Mouse (Mus musculus) embryonic facial prominence, embryonic 10.5 days (tissue): Measurements from ENCODE around the gene Dnajb4. TPM values are rescaled to one million over a fixed set of nuclear protein-coding genes. Genes with fewer than 3 reads are reported as not detected.
"Not testable (repeated sequence)": the region's sequence is repeated elsewhere in the genome, so short reads cannot be mapped to it uniquely, and the experiment has no call there.

Experiments used
- DNase-seq: peaks from one replicate; pipeline ENCODE4 v3.0.0-alpha.2; 2017; ENCODE audit warnings: low spot score
- H3K27ac ChIP-seq: fragments of 300-500 bp; sonication (generic); replicated peaks from 2 replicates; pipeline ENCODE4 v1.5.1; 2016; ENCODE audit warnings: mild to moderate bottlenecking
- H3K27me3 ChIP-seq: fragments of 300-500 bp; sonication (generic); replicated peaks from 2 replicates; pipeline ENCODE4 v1.6.1; 2016; ENCODE audit warnings: low read depth, mild to moderate bottlenecking; ENCODE audit not compliant: poor library complexity, severe bottlenecking
- H3K36me3 ChIP-seq: fragments of 300-500 bp; sonication (generic); replicated peaks from 2 replicates; pipeline ENCODE4 v1.6.1; 2016; ENCODE audit warnings: mild to moderate bottlenecking, moderate library complexity
- H3K4me1 ChIP-seq: fragments of 300-500 bp; sonication (generic); 2 replicates; pipeline ENCODE4 v1.6.1; 2016
- H3K4me3 ChIP-seq: fragments of 300-500 bp; sonication (generic); 2 replicates; pipeline ENCODE4 v1.5.1; 2016; ENCODE audit warnings: mild to moderate bottlenecking, moderate library complexity
- H3K9me3 ChIP-seq: fragments of 300-500 bp; sonication (generic); 2 replicates; pipeline ENCODE4 v1.6.1; 2016; ENCODE audit warnings: mild to moderate bottlenecking
- WGBS: fragments of 180-500 bp; shearing (Covaris S2); methylation state at CpG from one replicate; pipeline ENCODE4 v1.1.7; 2016; 5-methylcytosine and 5-hydroxymethylcytosine counted together
- polyA plus RNA-seq: library from polyadenylated mRNA; unstranded; fragments of >200 nt; fragmentation: Nextera tagmentation; extraction: Ambion mirVana; gene quantifications from 2 replicates; pipeline ENCODE4 v1.2.1, GENCODE M21; 2016

The Dnajb4 gene
- polyA plus RNA-seq, 1 experiment from 2014 or later: 20.1 TPM

DNA sequence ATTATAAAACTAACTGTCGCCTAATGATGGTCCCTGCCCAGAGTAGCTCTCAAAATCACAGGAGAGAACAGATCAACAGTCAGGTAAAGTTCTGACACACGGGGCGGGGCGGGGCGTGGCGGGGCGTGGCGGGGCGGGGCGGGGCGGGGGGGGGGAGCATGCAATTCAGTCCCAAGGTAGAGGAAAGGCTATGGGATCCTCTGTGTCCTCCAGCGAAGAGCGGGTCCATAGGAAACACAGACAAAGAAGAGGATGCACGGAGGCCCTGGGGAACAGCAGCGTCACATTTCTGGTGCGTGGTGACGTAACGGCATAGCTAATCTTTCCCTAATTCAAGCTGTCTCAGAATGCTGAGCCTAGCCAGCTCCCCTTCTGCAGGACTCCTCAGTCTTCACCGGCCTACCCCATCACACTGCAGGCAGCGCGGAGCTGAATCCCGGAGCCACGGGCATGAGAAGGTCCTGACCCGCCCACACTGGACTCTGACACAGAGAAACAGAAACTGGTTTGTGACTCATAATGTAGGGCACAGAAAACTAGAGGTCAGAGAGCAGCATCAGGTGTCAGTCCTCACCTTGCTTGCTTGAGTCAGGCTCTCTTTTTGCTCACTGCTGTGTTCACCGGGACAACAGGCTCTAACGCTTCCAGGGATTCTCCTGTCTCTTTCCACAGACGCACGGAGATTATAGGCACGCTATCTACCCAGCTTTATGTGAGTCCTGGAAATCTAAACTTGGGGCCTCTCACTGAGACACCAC, 58.2 kb downstream of the Dnajb4 start:
- H3K4me1 ChIP-seq: peaks cover 17% of the 10 kb centered on the region; the same call in 1 of the 2 replicates
- no peak for DNase-seq
- no peaks in the 10 kb centered on the region for H3K36me3 ChIP-seq
- peak overlapping the region; percentile 40 for H3K4me3 ChIP-seq
- no peaks in the 10 kb centered on the region for H3K9me3 ChIP-seq
- H3K27me3 ChIP-seq: no peaks in the 10 kb centered on the region
- 60% methylated on average over 29 of the region's 29 CpGs for WGBS
- no peak overlapping the region for H3K27ac ChIP-seq

DNA sequence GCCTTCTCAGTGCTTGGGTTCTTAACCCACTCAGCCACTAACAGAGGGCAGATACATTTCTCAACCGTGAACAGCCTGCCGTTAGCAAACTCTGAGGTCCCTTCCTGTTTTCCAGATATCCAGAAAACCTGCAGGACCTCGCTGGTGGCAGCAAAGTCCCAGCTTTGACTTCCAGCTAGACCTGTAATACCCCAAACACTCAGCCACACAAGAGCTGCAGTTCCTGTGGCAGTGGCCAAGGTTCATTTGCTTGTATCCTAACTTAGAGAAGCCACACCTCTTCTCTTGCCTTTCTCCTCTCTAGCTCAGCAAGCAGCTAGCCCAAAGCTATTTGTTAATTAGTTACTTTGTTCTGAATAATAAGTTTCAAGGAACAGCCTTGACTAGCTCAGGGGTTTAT, 60.2 kb downstream of the Dnajb4 start:
- 69% methylated on average over 3 of the region's 3 CpGs for WGBS
- DNase-seq: no peak
- Histone ChIP-seq H3K36me3 (no peaks in the 10 kb centered on the region), H3K27ac (no peak overlapping the region), H3K27me3 (no peaks in the 10 kb centered on the region), H3K4me3 (no peak overlapping the region), H3K9me3 (no peaks in the 10 kb centered on the region), H3K4me1 (peaks cover 22% of the 10 kb centered on the region)

DNA sequence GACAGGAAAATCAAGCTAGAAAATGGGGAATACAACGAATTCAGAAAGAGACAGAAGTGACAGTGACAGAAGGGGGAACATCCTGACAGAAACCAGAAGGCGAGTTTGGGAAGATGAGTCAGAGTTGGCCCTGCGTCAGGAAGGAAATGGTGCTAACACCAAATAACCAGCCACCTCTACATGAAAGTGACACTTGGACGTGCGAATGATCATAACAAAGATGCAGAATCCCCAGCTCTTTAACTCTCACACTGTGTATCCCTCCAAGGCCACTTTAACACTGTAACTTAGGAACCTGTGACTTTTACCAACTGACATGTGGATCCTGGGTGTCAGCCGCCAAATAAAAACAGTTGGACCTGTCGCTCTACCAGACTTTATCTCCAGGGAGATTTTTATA, 60.7 kb downstream of the Dnajb4 start:
- Histone ChIP-seq H3K4me3 (no peak overlapping the region), H3K27me3 (no peaks in the 10 kb centered on the region), H3K4me1 (peaks cover 22% of the 10 kb centered on the region), H3K36me3 (no peaks in the 10 kb centered on the region), H3K9me3 (no peaks in the 10 kb centered on the region), H3K27ac (no peak overlapping the region)
- 78% methylated on average over 7 of the region's 7 CpGs for WGBS
- no peak for DNase-seq

DNA sequence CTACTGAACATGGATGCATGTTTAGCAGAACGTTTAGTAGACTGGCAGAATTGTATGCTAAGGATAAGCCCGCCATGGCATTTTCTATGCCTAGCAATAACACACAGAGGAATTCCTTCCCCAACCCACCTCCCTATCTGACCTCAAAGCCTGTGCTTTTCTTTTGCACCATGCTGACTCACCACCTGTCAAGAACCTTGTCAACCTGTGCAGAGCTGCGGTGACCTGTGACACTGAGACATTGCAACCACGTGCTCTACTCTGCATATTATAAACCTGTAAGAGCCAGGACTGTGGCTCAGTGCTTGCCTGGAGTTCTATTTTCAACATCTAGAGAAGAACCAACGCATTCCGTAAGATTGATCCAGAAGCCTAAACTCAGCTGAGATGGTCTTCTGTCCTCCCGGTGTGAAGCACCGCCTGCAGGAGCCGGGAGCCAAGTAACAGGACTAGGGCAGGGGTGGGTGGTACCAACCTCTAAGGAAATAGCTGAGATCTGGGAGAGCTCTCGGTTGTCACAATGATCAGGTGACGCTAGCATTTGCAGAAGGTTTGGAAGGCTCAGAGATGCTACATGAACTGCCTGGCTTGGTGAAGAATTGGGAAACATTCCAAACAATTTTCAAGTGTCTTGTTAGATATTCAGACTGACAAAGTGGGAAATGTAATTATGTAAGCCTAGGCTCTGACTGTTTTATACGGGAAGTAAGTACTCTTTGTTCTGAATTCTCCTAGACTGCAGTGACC, 62.8 kb downstream of the Dnajb4 start:
- H3K9me3 ChIP-seq: no peaks in the 10 kb centered on the region
- H3K4me1 ChIP-seq: peaks cover 19% of the 10 kb centered on the region
- no peak overlapping the region for H3K4me3 ChIP-seq
- no peak overlapping the region for H3K27ac ChIP-seq
- no peak for DNase-seq
- 76% methylated on average over 12 of the region's 12 CpGs for WGBS
- H3K36me3 ChIP-seq: no peaks in the 10 kb centered on the region
- no peaks in the 10 kb centered on the region for H3K27me3 ChIP-seq

DNA sequence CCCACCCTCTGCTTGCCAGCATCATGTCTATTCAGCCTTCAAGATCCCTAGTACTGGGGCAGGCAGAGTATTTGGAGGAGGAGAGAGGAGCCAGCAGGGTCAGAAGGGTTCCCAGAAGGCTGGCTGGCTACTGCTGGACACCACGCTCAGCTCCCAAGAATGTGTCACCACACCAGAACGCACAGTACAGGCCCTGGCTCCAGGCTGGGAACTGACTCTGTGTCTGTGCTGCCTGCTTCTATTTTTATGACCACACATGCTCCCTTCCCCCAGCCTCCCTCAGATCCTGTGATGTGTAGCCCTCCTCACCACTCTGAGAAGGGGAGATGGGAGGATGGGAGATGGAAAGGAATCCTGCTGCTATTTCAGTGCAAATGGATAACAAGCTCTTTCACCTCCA, 64.9 kb downstream of the Dnajb4 start:
- Histone ChIP-seq H3K4me1 (peaks cover 13% of the 10 kb centered on the region), H3K27me3 (no peaks in the 10 kb centered on the region), H3K4me3 (no peak overlapping the region), H3K36me3 (no peaks in the 10 kb centered on the region), H3K9me3 (no peaks in the 10 kb centered on the region), H3K27ac (no peak overlapping the region)
- WGBS: 59% methylated on average over 2 of the region's 2 CpGs
- DNase-seq: no peak

DNA sequence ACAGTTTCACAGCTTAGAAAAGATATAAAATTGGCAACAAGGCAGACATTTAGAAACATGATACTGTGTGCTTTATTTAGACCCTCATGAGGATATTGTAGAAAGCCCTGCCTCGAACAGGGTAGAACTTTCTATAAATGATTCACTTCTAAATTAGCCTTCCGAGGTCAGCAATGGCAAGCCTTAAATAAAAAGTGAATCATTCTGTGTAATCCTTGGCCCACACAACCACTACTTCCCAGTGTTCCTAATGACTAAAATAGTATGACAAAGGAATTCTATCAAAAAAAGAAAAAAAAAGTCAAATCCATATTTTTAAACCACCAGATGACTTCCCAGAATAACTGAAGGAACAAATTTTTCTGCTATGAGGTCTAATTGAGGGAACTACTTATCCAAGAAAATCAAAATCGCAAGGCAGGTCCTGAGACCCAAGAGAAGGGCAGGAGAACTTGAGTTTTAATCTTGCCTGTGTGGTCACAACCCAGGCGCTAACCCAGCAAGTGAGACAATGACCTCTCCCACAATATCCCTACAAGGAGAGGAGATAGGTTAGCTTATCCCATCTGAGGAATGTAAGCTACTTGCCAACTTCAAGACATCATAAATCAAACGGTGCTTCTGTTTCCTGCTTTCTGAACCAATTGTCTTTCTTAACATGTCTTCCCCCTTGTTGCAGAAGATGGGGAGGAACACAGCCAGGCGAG, 67.0 kb downstream of the Dnajb4 start:
- H3K4me3 ChIP-seq: no peak overlapping the region
- 84% methylated on average over 6 of the region's 6 CpGs for WGBS
- H3K27ac ChIP-seq: no peak overlapping the region
- DNase-seq: no peak
- no peaks in the 10 kb centered on the region for H3K36me3 ChIP-seq
- H3K4me1 ChIP-seq: peaks cover 13% of the 10 kb centered on the region
- H3K27me3 ChIP-seq: no peaks in the 10 kb centered on the region
- H3K9me3 ChIP-seq: no peaks in the 10 kb centered on the region

DNA sequence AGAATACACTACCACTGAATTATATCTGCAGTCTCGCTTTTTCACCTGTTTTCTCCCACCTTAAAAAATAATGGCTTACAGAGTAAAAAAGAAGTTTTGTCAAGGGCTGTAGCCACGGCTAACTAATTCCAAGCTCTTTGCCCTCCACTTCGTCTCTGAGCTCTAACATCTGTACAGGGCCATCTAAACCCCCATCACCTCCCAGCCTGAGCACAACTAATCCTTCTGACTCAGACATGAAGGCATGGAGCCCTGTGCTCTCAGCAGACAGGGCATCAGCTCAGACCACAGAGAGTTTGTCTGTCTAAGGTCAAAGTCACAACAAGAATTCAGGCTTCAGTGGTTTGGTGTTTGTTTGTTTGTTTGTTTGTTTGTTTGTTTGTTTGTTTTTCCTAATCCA, 68.0 kb downstream of the Dnajb4 start:
- H3K36me3 ChIP-seq: no peaks in the 10 kb centered on the region
- H3K4me1 ChIP-seq: peaks cover 7% of the 10 kb centered on the region
- no peak overlapping the region for H3K4me3 ChIP-seq
- DNase-seq: no peak
- H3K27me3 ChIP-seq: no peaks in the 10 kb centered on the region
- WGBS: 76% methylated on average over 3 of the region's 3 CpGs
- H3K27ac ChIP-seq: no peak overlapping the region
- no peaks in the 10 kb centered on the region for H3K9me3 ChIP-seq

DNA sequence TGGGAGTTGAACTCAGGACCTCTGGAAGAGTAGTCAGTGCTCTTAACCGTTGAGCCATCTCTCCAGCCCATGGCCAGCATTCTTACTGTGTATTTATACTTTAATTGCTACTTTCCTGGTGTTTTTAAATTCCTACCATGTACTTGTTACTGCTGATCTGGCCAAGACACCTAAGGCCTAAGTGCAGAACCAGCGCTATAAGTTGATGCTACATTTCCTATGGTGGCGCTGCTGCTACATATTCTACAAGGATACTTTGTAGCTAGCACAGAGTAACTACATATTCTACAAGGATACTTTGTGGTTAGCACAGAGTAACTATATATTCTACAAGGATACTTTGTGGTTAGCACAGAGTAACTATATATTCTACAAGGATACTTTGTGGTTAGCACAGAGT, 70.8 kb downstream of the Dnajb4 start:
- not testable (repeated sequence) for H3K9me3 ChIP-seq, H3K36me3 ChIP-seq, H3K27ac ChIP-seq, H3K27me3 ChIP-seq, H3K4me3 ChIP-seq, DNase-seq, H3K4me1 ChIP-seq
- WGBS: 89% methylated on average over 3 of the region's 3 CpGs

DNA sequence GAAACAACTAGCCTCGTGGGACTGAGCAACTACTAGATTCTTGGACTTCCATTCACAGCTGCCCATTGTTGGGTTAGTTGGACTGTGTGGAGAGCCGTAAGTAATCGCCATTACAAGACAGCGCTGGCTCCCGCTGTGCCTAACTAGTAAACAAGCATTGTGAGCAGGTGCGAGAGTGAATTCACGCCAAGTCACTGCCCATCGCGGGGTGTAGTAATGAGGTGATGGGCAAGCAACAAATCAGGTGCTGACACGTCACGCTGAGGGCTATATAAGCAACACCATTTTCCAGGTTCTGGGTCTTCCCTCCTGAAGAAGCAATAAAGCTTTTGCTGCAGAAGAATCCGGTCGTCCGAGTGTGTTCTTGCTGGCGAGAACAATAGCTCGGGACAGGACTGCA, 74.0 kb downstream of the Dnajb4 start:
- not testable (repeated sequence) for H3K4me3 ChIP-seq, H3K27me3 ChIP-seq, H3K9me3 ChIP-seq, H3K27ac ChIP-seq, DNase-seq, H3K36me3 ChIP-seq, H3K4me1 ChIP-seq
- 92% methylated on average over 16 of the region's 16 CpGs for WGBS

DNA sequence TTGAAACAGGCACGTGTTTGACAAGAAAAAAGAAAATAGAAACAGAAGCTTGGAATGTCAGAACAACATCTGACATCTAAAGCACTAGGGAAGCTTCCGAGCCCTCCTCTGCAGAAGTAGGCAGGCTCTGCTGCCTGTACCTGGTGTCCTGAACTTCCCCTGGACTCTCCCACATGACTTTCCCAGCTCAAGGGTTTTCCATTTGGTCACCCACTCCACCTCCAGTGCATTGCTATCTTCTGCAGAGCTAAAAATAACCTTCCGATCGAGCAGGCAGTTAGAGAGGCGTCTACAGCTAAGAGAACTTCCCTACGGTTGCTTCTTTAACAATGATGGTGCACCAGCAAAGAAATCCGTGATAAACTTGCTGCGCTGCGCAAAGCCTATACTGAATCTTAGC, 76.5 kb downstream of the Dnajb4 start:
- Histone ChIP-seq H3K9me3 (no peaks in the 10 kb centered on the region), H3K27me3 (no peaks in the 10 kb centered on the region), H3K27ac (no peak overlapping the region), H3K4me3 (no peak overlapping the region), H3K36me3 (no peaks in the 10 kb centered on the region), H3K4me1 (no peaks in the 10 kb centered on the region)
- DNase-seq: no peak
- WGBS: 85% methylated on average over 9 of the region's 9 CpGs

DNA sequence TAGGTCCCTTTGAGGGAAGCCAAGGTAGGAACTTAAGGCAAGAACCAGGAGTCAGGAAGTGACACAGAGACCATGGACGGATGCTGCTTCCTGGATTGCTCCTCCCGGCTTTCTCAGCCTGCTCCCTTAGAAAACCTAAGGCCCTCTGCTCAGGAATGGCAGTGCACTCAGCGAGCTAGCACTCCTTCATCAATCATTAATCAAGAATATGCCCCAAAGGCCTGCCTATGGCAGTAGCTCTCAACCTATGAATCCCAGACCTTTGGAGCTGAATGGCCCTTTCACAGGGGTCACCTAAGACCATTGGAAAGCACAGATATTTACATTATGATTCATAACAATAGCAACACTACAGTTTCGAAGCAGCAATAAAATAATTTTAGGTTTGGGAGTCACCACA, 79.1 kb downstream of the Dnajb4 start:
- Histone ChIP-seq H3K4me3 (no peak overlapping the region), H3K27ac (no peak overlapping the region), H3K36me3 (no peaks in the 10 kb centered on the region), H3K9me3 (no peaks in the 10 kb centered on the region), H3K27me3 (no peaks in the 10 kb centered on the region), H3K4me1 (no peaks in the 10 kb centered on the region)
- 84% methylated on average over 4 of the region's 4 CpGs for WGBS
- DNase-seq: no peak

DNA sequence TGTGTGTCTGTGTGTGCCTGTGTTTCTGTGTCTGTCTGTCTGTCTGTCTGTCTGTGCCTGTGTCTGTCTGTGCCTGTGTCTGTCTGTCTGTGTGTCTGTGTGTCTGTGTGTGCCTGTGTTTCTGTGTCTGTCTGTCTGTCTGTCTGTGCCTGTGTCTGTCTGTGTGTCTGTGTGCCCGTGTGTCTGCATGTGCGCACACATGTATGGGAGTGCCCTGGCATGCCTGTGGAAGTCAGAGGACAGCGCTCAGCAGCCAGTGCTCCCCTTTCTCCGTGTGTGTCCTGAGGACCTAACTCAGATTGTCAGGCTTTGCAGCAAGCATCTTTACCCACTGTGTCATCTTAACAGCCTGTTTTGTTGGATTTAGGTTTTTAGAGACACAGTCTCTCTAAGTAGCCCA, 80.7 kb downstream of the Dnajb4 start:
- H3K27ac ChIP-seq, H3K36me3 ChIP-seq, H3K4me1 ChIP-seq, H3K27me3 ChIP-seq, H3K4me3 ChIP-seq, DNase-seq, H3K9me3 ChIP-seq: not testable (repeated sequence)
- 91% methylated on average over 4 of the region's 4 CpGs for WGBS

DNA sequence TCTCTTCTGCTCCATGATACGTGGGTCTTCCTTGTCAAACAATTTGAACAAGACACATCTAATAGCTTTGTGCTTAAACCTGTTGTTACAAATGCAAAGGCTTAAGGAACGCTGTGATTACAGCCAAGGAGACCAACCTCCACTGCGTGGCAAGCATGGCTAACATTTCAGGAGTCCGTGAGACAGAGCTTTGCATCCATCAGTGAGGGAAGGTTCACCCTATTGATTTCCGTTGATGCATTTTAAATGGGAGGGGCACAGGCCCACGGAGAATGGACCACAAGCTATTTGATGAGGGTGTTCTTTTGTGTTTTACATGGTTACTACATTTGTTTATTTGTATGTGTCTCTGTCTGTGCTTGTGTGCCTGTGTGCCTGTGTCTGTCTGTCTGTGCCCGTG, 81.5 kb downstream of the Dnajb4 start:
- H3K4me1 ChIP-seq: no peaks in the 10 kb centered on the region
- H3K36me3 ChIP-seq: no peaks in the 10 kb centered on the region
- no peak overlapping the region for H3K4me3 ChIP-seq
- no peaks in the 10 kb centered on the region for H3K9me3 ChIP-seq
- no peaks in the 10 kb centered on the region for H3K27me3 ChIP-seq
- DNase-seq: no peak
- WGBS: 79% methylated on average over 7 of the region's 7 CpGs
- no peak overlapping the region for H3K27ac ChIP-seq
